Mouse (Mus musculus): ENCODE data around the gene C530008M17Rik.

DNA sequence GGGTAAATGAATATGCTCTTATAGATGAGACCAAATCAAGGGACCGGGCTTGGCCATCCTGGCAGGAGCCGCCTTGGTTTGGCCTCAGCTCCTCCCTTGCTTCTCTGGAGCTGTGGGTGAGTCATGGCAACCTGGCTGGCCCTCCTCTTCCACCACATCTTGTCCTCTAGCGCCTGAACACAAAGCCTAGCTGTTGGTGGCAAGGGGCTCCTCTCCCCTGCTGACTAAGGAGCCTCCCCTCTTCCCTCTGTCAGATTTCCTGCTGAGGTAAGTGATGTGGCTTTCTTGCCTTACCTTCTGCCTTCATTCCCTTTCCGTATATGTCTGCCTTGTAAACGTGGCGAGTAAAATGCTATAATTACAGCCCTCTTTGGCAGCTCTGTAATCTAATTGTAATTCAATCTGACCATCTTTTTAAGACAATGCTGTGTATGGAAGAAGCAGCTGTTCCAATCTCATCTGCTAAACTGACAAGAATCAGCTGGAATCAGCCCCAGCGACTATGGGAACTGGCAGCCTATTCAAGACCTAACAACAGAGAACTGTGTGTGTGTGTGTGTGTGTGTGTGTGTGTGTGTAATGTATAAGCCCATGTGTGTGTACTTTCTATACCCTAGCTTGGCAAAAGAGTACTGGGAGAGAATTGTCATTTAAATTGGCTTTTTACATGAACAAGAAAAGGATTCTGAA lies 126.2 kb downstream of the C530008M17Rik start:
- no peak for TF ChIP-seq GATA1 (IDR thresholded peaks at IDR 0.05; ENCODE audit: low read length)
- TF ChIP-seq TAL1 (IDR thresholded peaks at IDR 0.05; ENCODE audit: low read length): no peak
